Mouse (Mus musculus): Measurements from ENCODE around the gene Olfr69. TPM values are rescaled to one million over a fixed set of nuclear protein-coding genes. Genes with fewer than 3 reads are reported as not detected.
"Not testable (repeated sequence)": the region's sequence is repeated elsewhere in the genome, so short reads cannot be mapped to it uniquely, and the experiment has no call there.

The Olfr69 gene
- not detected for polyA plus RNA-seq (2021)

- TF ChIP-seq CTCF (IDR thresholded peaks at IDR 0.05), result no peak
- in situ Hi-C loops (cut with MboI; ENCODE audit: low pct_unique_long_range_greater_than_20kb), result no loop called here
- POLR2A ChIA-PET, result no interaction called here
- CTCF ChIA-PET, result no interaction called here
- ATAC-seq (no peak), DNase-seq (ENCODE audit: low read depth, low spot score) (no peak)
- H3K27me3 ChIP-seq, result no peaks in the 10 kb centered on the region
Observed at GRCm38 (mm10) chr7:103771494-103771893, at the start of gene Olfr69. TSS of gene Olfr69 (minus strand) at chr7:103771594.

GRCm38 (mm10) chr7:103815085-103815484 lies 43.7 kb upstream of the Olfr69 start:
- CTCF ChIA-PET, result interaction anchor here (1.5 kb wide), 1 partner anchor 7 kb away, joined by 4 read pairs; no protein-coding TSS in a partner anchor
- DNase-seq (ENCODE audit: low read depth, low spot score); H3K27me3 ChIP-seq; in situ Hi-C loops (cut with MboI; ENCODE audit: low pct_unique_long_range_greater_than_20kb); POLR2A ChIA-PET; ATAC-seq: not testable (repeated sequence)

DNA sequence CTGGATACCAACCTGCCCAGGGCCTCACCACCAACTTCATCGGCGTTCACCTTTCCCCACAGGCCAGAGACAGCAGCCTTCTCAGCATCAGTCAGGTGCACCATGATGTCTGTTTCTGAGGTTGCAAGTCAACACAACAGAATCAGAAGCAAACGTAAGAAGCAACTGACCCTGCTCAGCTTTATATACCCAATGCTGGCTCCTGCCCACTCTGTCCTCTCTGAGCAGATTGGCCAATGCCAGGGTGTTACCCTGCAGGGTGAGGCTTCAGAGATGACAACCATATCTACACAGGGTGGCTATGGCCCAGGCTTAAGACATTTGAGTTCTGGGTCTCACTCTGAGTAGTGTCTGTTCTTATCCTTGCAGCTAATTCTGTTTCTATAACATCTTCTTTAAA lies 42.4 kb upstream of the Olfr69 start, which contains the start of gene Hbb-bt:
Gene Hbb-bt, minus strand, starts transcription at position 231 of the 400 bp plus-strand sequence.
- TF ChIP-seq CTCF (IDR thresholded peaks at IDR 0.05), result no peak
- no peak for DNase-seq (ENCODE audit: low read depth, low spot score)
- in situ Hi-C loops (cut with MboI; ENCODE audit: low pct_unique_long_range_greater_than_20kb), result no loop called here
- no peaks in the 10 kb centered on the region for H3K27me3 ChIP-seq
- CTCF ChIA-PET, result interaction anchor here (1.5 kb wide), 1 partner anchor 9 kb away, joined by 4 read pairs; no protein-coding TSS in a partner anchor
- POLR2A ChIA-PET, result no interaction called here
- ATAC-seq, result no peak

DNA sequence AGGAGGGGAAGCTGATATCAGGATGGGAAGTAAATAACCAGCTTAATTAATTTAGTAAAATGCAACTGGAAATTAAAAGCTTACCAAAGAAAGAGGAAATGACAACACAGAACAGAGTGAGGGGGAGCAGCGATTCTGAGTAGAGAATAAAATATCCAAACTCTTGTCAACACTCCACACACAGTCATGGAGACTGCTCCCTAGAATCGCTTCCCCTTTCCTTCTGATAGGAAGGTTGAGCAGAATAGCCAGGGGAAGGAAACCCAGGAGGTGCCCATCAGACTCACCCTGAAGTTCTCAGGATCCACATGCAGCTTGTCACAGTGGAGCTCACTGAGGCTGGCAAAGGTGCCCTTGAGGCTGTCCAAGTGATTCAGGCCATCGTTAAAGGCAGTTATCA lies 41.8 kb upstream of the Olfr69 start:
- CTCF ChIA-PET; H3K27me3 ChIP-seq; POLR2A ChIA-PET; in situ Hi-C loops (cut with MboI; ENCODE audit: low pct_unique_long_range_greater_than_20kb); DNase-seq (ENCODE audit: low read depth, low spot score); ATAC-seq: not testable (repeated sequence)

DNA sequence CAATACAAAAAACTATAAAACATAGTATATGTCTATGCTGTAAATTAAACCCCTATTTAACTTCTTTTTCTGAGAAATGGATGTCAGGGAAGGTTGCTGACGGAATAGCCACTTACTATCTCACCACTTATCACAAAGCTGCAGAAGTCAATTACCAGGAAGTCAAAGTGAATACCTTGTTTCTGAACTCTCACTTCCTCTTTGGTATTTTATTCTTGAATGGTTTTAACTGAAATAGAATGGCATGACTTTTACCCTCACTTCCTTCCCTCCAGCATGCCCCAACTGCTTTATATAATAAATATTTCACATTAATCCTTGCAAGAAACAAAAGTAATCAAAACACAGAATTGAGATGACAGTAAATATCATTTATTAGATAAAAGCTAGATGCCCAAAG lies 40.8 kb upstream of the Olfr69 start:
- in situ Hi-C loops (cut with MboI; ENCODE audit: low pct_unique_long_range_greater_than_20kb), result no loop called here
- no peaks in the 10 kb centered on the region for H3K27me3 ChIP-seq
- DNase-seq (ENCODE audit: low read depth, low spot score) (no peak), ATAC-seq (no peak)
- no peak for TF ChIP-seq CTCF (IDR thresholded peaks at IDR 0.05)
- POLR2A ChIA-PET, result no interaction called here
- CTCF ChIA-PET, result no interaction called here

- ChIA-PET CTCF (no interaction called here), POLR2A (no interaction called here)
- in situ Hi-C loops (cut with MboI; ENCODE audit: low pct_unique_long_range_greater_than_20kb), result no loop called here
- no peak for TF ChIP-seq CTCF (IDR thresholded peaks at IDR 0.05)
- H3K27me3 ChIP-seq, result no peaks in the 10 kb centered on the region
- DNase-seq (ENCODE audit: low read depth, low spot score), result no peak
- no peak for ATAC-seq
Observed at GRCm38 (mm10) chr7:103811223-103811845, 39.9 kb upstream of the Olfr69 start.

GRCm38 (mm10) chr7:103810746-103811145 lies 39.4 kb upstream of the Olfr69 start:
- ChIA-PET CTCF (no interaction called here), POLR2A (no interaction called here)
- in situ Hi-C loops (cut with MboI; ENCODE audit: low pct_unique_long_range_greater_than_20kb), result no loop called here
- DNase-seq (ENCODE audit: low read depth, low spot score) (no peak), ATAC-seq (no peak)
- no peaks in the 10 kb centered on the region for H3K27me3 ChIP-seq
- TF ChIP-seq CTCF (IDR thresholded peaks at IDR 0.05), result no peak

GRCm38 (mm10) chr7:103810296-103810695 lies 38.9 kb upstream of the Olfr69 start:
- H3K27me3 ChIP-seq, result no peaks in the 10 kb centered on the region
- TF ChIP-seq CTCF (IDR thresholded peaks at IDR 0.05), result no peak
- POLR2A ChIA-PET, result no interaction called here
- ATAC-seq (no peak), DNase-seq (ENCODE audit: low read depth, low spot score) (no peak)
- CTCF ChIA-PET, result no interaction called here
- in situ Hi-C loops (cut with MboI; ENCODE audit: low pct_unique_long_range_greater_than_20kb), result no loop called here

GRCm38 (mm10) chr7:103809801-103810155 lies 38.4 kb upstream of the Olfr69 start:
- in situ Hi-C loops (cut with MboI; ENCODE audit: low pct_unique_long_range_greater_than_20kb), result no loop called here
- DNase-seq (ENCODE audit: low read depth, low spot score) (no peak), ATAC-seq (no peak)
- CTCF ChIA-PET, result no interaction called here
- no peaks in the 10 kb centered on the region for H3K27me3 ChIP-seq
- TF ChIP-seq CTCF (IDR thresholded peaks at IDR 0.05), result no peak
- POLR2A ChIA-PET, result no interaction called here

GRCm38 (mm10) chr7:103808971-103809800 lies 37.8 kb upstream of the Olfr69 start:
- ATAC-seq (no peak), DNase-seq (ENCODE audit: low read depth, low spot score) (no peak)
- no peak for TF ChIP-seq CTCF (IDR thresholded peaks at IDR 0.05)
- CTCF ChIA-PET, result no interaction called here
- in situ Hi-C loops (cut with MboI; ENCODE audit: low pct_unique_long_range_greater_than_20kb), result no loop called here
- H3K27me3 ChIP-seq, result no peaks in the 10 kb centered on the region
- POLR2A ChIA-PET, result no interaction called here

GRCm38 (mm10) chr7:103808120-103808519 lies 36.7 kb upstream of the Olfr69 start:
- H3K27me3 ChIP-seq; in situ Hi-C loops (cut with MboI; ENCODE audit: low pct_unique_long_range_greater_than_20kb); CTCF ChIA-PET; ATAC-seq; POLR2A ChIA-PET; DNase-seq (ENCODE audit: low read depth, low spot score): not testable (repeated sequence)

Data from Patski (cell line).